Mouse (Mus musculus) T-helper 2 cell (primary cell): ENCODE data around the gene C2cd5.
"Not testable (repeated sequence)": the region's sequence is repeated elsewhere in the genome, so short reads cannot be mapped to it uniquely, and the experiment has no call there.

Source experiments
- in situ Hi-C: fragments of 300-600 bp; cut with MboI, MseI; formaldehyde crosslinking; loops from one replicate; pipeline ENCODE4 v1.15.1; 2025; ENCODE audit warnings: high pct_unique_total_duplicates

The C2cd5 gene

DNA sequence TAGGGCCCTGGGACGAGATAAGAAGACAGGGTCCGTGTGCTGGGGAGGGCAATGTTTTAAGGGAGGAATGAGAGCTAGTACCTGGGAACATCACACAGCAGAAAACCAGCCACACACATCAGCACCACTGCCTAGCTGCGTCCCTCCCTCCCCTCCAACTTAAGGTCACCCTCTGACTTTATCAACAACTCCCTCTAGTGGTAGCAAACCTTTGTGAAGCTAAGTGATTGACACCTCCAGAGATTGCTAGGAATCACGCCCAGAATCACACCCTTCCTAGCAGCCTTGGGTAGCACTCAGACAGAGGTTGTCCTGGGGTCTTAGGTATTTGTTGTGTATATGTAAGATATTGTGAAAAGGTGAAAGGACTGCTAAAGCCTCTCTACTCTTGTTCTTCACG lies 79.3 kb downstream of the C2cd5 start:
- in situ Hi-C loops: no loop called here

DNA sequence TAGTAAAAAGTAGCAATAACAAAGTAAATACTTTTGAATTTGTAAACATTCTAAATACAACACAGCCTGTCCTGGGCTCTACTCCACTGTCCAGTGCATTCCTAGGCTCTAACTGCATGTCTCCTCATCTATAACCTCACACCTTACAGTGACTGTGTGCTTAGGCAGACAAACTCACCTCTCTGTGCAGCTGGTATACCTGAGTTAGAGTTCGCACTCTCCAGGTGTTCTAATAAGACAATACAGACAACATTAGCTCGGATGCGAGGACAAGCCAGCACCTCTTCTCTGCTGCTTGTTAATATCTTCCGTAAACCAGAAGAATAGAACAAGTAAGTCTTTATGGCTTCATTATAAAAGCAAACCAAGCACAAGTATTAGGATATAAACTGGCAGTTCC lies 79.8 kb downstream of the C2cd5 start:
- in situ Hi-C loops: no loop called here

GRCm38 (mm10) chr6:143012513-143013215 lies 87.3 kb downstream of the C2cd5 start:
- in situ Hi-C loops: no loop called here

DNA sequence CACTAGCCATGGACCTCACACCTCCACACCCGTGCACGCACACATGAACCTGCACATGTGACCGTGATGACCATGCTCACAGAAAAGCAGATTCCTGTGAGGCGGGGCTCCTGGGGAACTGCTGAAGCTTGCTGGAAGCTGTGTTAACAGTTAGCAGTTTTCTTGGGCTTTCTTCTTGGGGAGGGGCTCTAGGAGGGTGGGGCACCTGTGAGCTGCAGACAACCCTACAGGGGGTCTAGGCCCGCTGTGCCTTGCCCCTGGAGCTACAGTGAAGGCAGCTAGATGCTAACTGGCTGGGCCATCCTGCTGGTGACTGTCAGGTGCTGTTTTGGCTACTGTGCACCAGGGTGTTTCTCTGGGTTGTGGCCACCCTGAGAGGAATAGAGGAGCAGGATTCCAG lies 91.1 kb downstream of the C2cd5 start:
- in situ Hi-C loops: loop anchor here (10.0 kb wide), 1 partner anchor 666 kb away; no protein-coding TSS in a partner anchor

DNA sequence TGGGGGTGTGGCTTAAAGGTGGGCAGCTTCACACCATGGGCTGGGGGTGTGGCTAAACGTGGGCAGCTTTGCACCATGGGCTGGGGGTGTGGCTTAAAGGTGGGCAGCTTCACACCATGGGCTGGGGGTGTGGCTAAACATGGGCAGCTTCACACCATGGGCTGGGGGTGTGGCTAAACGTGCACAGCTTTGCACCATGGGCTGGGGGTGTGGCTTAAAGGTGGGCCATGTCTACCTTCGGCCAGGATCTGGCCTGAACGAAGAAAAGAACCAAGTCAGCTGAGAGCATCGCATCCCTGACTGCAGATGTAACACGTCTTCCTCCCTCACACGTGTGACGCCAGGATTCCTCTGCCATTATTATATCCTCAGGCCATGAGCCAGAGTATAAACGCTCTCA lies 94.7 kb downstream of the C2cd5 start:
- in situ Hi-C loops: loop anchor here (10.0 kb wide), 1 partner anchor 670 kb away; no protein-coding TSS in a partner anchor

DNA sequence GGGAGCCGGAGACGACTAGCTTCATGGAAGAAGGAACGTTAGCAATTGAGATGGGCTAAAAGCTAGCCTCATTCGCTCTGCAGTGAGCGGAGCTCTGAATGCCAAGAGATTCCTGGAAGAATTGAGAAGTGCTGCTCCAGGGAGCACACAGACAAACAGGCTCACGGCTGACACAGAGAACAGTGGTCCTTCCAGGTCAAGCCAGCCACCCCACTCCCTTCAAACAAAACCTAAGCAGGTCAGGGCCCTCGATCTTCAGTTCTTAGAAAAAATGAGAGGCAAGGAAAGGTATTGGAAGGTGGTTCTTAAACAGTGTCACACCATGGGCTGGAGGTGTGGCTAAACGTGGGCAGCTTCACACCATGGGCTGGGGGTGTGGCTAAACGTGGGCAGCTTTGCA lies 95.1 kb downstream of the C2cd5 start:
- in situ Hi-C loops: loop anchor here (10.0 kb wide), 1 partner anchor 670 kb away; no protein-coding TSS in a partner anchor

DNA sequence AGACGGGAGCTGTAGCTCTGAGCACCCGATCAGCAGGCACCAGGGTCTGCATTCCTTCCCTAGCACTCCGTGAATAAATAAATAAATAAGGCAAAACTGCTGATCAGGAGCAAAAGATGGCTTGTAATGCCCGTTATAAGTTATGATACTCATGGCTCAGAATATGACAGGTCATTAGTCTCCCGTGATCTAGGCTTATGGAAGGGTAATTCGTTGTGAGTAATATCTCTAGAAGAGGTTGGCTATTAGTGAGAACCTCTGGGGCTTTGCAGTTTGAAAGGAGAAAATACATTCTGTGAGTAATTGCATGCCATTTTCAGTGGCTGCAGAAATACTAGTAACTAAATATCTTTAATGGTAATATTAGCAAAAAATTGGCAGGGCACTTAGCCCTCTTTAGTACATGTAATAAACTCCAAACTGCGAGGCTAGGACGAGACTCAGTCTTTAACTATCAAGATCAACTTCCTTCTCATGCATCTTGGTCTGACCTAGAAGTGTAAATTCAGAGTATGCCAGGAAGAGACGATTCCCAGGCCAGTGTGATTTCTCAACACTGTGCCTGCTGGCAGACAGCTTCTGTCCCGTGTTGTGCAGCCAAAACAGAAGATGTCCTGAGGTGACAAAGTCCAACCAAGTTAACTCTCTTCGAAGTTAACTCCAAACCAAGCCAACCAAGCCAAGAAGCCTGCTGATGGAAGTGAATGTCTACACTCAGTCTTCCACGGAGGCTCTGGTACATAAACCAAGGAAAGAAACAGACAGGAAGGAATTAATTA lies 101.5 kb downstream of the C2cd5 start:
- in situ Hi-C loops: no loop called here

DNA sequence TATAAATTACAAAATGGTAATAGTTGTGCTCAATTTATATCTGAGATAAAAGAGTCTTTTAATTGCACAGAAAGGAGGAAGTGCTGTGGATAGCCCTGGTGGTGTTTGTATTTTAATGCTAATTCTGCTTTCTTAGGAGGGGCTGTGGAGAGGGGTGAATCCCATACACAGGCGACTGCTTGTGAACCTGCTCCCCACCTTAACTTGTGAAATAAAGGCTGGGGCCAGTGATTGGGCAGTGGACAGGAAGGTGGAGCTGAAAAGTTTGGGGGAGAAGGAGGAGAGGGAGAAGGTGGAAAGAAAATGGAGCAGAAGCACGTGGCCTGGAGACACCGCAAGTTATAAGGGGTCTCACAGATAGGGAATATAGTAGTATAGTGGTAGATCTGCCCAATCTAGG lies 103.1 kb downstream of the C2cd5 start:
- in situ Hi-C loops: no loop called here

DNA sequence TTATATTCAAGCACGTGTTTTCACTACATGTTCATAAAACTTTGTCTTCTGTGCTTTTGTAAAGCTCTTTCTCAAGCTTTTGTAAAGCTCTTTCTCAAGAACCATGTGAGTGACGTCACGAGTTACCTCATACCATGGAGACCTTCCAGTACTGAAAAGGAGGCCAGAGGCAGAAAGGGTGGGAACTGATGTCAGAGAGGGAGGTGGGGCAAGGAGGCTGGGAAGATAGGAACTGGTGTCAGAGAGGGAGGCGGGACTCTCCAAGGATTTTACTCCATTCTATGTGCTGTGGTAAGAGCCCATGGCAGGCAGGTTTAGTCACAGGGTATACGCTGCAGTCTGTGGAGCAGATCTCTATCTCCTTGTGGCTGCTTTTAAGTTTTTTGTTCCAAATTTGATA lies 104.4 kb downstream of the C2cd5 start:
- in situ Hi-C loops: no loop called here

GRCm38 (mm10) chr6:142994821-142995220 lies 105.1 kb downstream of the C2cd5 start:
- in situ Hi-C loops: no loop called here

- in situ Hi-C loops: no loop called here
Observed at GRCm38 (mm10) chr6:142993705-142994698, 105.9 kb downstream of the C2cd5 start.

GRCm38 (mm10) chr6:142992971-142993370 lies 107.0 kb downstream of the C2cd5 start:
- in situ Hi-C loops: no loop called here

- in situ Hi-C loops: no loop called here
Observed at GRCm38 (mm10) chr6:142992099-142992498, 107.8 kb downstream of the C2cd5 start.

GRCm38 (mm10) chr6:142991391-142992059 lies 108.4 kb downstream of the C2cd5 start:
- in situ Hi-C loops: no loop called here

DNA sequence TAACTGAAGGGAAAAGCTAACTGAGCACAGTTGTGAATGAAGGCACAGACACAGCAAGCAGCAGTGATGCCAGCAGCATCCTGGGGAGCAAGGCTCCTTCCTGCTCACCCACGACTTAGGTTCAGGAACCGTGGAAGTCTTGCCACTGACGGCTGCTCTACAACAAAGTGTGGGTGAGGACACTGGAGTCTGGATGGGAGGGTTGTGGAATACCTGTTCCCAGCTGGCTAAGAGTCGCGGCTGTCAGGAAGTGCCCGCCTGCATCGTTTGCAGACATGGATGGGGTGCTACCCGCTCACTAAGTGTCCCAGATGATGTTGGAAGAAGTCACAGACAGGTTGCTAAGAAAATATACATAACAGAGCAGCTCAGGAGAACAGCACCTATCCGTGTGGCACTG lies 109.4 kb downstream of the C2cd5 start:
- in situ Hi-C loops: no loop called here

DNA sequence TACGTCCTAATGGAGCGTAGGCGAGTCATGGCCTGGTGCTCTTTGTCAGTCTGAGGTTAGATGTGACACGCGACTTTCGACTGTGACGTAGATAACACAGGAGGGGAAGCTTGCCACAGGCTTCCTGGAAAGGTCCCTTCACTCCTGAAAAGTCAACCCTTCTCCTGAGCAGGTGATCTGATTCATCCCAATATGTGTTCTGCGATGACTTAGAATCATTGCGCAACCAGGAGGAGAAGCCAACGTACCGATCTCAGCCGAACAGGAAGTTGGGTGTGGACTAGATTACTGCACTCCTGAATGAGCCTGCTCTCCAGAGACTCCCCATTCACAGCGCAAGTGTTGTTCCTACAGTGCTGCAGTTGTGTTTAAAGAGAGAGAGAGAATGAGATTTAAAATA lies 110.4 kb downstream of the C2cd5 start:
- in situ Hi-C loops: no loop called here

DNA sequence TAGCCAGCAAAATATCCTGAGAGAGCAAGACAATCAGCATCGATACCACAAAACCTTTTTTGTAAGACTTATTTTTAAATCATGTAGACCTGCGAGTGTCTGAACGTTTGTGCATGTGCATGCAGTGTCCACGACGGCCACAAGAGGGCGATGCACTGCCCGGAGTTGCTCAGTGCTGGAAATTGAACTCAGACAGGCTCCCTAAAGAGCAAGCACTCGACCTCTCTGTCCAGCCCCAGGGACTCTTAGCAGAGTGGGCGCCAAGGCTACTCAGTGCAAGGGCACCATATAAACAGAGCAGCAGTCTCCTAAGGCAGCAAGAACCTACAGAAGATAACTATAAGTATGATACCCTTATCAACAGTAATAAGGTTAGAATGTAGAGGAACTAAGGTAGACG lies 111.2 kb downstream of the C2cd5 start:
- in situ Hi-C loops: no loop called here

GRCm38 (mm10) chr6:142988231-142988630 lies 111.7 kb downstream of the C2cd5 start:
- in situ Hi-C loops: no loop called here

DNA sequence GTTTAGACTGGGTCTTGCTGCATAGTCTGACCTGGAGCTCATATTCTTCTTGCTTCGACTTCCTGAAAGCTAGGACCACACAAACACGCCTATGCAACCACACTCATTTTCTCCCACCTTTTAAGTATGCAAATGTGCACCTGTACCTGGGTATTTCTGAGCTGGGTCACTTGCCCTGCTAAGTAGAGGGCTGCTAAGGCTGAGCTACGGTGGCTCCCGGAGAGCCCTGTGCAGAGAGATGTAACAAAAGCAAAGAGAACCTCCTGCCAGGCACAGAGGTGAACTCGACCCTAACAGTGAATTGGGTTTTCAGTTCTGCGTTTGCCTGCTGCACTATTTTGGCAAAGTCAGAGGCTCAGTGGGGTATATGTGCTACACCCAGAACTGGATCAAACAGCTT lies 112.3 kb downstream of the C2cd5 start:
- in situ Hi-C loops: no loop called here

- in situ Hi-C loops: not testable (repeated sequence)
Observed at GRCm38 (mm10) chr6:142986706-142987105, 113.2 kb downstream of the C2cd5 start.

GRCm38 (mm10) chr6:142985561-142986238 lies 114.2 kb downstream of the C2cd5 start:
- in situ Hi-C loops: not testable (repeated sequence)
